Mouse (Mus musculus): Measurements from ENCODE around the gene Tatdn2. TPM values are rescaled to one million over a fixed set of nuclear protein-coding genes. Genes with fewer than 3 reads are reported as not detected.
"Not testable (repeated sequence)": the region's sequence is repeated elsewhere in the genome, so short reads cannot be mapped to it uniquely, and the experiment has no call there.

Gene Tatdn2
- total RNA-seq, 1 experiment from 2014 or later: 339 TPM

DNA sequence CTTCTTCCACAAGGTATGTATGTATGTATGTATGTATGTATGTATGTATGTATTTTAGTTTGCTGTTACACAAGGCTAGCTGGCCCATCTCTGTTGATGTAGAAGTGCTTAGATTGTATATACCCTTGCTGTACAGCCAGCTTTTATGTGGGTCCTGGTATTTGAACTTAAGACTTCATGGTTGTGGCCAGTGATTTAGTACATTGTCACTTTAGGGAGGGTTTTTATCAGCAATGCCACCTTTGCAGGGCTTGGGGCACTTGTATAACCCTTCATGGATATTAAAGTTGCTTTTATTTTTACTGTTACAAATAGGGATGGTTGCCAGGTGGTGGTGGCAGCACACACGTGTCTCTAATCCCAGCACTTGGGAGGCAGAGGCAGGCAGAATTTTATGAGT lies 1.6 kb upstream of the Tatdn2 start:
- ATAC-seq (replicated peaks; ENCODE audit: insufficient number of reproducible peaks, low FRiP score, low TSS enrichment, poor library complexity, severe bottlenecking): no peak

DNA sequence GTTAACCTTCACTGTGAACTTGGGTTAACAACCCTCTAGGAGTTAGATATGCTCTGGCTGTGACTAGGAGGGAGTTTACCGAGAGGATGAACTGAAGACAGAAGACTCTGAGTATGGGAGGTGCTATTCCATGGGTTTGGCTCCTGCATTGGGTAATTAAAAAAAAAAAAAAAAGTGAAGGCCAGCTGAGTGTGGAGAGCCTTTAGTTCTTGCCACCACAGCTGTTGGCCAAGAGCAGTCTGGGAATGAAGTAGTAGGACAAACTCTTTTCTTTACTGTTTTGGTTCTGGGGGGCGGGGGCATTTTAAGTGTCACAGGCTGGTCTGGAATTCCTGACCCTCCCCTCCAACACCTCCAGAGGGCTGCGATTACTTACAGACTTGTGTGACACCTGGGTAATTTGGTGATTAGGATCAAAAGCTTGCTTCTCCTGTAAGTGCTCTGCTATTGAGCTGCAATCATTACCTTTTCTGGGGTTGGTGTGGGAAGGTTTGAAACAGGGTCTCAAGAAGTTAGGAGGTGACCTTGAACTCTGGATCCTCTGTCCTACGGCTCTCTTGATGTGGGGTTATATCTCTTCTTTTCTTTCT lies 989 bp upstream of the Tatdn2 start:
- no peak for ATAC-seq (replicated peaks; ENCODE audit: insufficient number of reproducible peaks, low FRiP score, low TSS enrichment, poor library complexity, severe bottlenecking)

DNA sequence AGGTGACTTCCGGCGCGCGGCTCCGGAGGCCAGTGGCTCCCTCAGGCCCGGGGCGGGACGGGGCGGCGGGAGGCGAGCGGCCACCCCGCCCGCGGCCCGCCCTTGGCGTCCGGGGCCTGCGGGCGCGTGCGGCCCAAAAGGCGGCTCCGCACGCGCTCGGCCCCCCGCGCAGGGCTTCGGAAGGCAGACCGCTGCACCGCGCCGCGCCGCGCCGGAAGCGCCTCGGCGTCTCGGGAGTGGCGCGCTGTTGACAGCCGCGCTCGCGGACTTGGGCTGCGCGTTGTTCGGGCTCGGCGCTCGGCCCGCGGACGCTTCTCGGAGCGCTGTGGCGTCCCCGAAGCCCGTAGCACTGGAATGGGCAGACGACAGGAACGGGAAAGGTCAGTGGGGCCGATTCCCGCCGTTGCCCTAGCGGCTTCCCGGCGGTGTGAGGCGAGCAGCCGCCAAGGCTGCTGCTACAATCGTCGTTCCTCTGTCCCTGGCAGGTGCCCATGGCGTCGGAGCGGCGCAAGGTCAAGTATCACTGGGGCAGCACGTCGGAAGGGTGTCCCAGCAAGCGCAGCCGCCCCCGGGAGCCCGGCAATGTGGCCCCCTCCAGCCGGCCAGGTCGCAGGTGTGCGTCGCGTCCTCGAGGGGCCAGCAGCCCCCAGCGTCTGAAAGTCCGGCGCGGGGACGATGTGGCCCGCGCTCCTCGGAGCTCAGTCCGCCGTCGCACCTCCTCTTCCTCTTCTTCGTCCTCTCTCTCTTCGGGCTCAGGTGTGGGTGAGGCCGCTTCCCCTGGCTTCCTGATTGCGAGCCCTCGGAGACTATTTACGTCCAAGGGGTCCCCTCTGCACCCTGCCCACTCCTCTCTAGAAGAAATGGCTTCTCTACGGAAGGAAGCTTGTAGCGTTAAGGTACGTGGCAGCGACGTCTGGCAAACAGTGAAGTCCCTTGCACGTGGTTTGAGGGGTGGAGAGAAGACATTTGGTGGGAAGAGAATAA lies 664 bp downstream of the Tatdn2 start:
- no peak for ATAC-seq (replicated peaks; ENCODE audit: insufficient number of reproducible peaks, low FRiP score, low TSS enrichment, poor library complexity, severe bottlenecking)

DNA sequence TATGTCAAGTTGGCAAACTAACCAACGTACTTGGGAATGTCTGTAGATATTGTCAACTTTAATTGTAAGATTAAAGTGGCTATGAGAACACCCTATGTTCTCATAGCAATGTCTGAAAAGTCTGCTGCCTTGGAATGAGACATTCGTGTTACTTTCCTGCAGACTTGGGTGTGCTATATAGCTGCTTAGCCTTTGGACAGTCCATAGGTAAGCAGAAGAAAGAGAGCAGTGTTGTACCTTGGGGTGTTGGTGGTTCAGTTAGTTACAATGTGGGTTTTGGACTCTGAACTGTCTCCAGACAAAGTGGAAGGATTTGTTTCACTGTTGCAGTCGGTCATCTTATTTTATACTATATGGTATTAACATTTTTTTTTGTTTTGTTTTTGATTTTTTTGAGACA lies 15.9 kb downstream of the Tatdn2 start:
- ATAC-seq (replicated peaks; ENCODE audit: insufficient number of reproducible peaks, low FRiP score, low TSS enrichment, poor library complexity, severe bottlenecking): no peak

DNA sequence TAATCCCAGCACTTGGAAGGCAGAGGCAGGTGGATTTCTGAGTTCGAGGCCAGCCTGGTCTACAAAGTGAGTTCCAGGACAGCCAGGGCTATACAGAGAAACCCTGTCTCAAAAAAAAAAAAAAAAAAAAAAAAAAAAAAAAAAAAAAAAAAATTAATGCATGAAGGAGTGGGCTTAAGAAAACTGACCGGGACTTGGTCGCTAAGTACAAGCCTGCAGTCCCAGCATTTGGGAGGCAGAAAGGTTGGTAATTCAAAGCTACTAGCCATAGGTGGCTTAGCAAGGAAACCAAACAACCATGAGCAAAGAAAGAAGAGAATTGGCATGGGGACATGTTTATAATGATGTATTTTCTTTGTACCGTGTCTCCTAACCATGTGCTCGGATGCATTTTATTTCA lies 16.5 kb downstream of the Tatdn2 start:
- not testable (repeated sequence) for ATAC-seq (replicated peaks; ENCODE audit: insufficient number of reproducible peaks, low FRiP score, low TSS enrichment, poor library complexity, severe bottlenecking)

DNA sequence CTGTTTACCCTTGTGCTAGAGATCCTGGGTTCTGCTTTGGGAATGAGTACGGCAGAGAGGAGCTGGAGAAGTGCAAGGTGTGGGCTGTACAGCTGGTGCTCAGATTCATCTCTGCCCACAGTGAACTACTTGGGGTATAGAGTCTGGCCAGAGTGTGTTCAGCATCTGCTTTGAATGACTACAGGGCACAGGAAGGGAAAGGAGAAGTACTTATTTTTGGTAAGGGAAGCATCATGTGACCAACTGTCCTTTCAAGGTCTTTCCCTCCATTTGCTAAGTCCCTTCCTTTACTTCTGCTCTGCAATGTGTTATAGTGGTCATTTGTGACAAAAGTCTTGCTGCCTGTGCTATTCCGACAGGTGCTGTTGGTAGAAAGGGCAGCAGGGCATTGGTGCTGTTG lies 17.4 kb downstream of the Tatdn2 start:
- ATAC-seq (replicated peaks; ENCODE audit: insufficient number of reproducible peaks, low FRiP score, low TSS enrichment, poor library complexity, severe bottlenecking): peak; percentile 71

DNA sequence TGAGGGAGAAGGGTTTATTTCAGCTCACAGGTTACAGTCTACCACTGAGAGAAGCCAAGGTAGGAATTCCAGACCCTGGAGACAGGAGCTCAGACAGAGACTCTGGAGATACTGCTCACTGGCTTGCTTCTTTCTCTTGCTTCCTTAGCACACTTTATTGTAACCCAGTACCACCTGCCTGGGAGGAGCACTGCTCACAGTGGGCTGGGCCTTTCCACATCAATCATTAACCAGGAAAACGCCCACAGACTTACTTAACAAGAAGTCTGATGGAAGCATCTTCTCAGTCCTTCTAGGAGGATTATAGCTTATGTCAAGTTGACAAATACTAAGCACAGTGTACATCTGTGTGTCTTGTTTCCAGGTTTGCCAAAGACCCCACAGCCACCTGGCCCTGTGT lies 17.9 kb downstream of the Tatdn2 start:
- ATAC-seq (replicated peaks; ENCODE audit: insufficient number of reproducible peaks, low FRiP score, low TSS enrichment, poor library complexity, severe bottlenecking): no peak

DNA sequence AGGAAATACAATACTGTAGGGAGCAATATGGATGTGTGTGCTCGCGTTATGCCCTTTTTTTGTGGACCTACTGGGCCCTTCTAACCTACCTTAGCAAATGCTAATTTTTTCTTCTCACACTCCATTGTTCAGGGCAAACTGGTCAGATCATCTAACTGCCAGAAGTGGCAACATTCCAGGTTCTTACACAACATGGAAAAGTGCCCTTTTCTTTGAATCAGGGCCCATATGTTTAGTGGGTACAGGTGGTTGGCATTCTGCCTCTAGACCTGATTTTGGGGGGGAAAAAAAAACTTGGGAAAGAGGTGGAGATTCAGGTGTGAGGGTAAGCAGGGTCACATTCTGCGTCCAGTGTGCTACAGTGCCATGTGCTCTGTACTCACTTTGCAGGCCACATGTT lies 20.7 kb downstream of the Tatdn2 start:
- ATAC-seq (replicated peaks; ENCODE audit: insufficient number of reproducible peaks, low FRiP score, low TSS enrichment, poor library complexity, severe bottlenecking): no peak

DNA sequence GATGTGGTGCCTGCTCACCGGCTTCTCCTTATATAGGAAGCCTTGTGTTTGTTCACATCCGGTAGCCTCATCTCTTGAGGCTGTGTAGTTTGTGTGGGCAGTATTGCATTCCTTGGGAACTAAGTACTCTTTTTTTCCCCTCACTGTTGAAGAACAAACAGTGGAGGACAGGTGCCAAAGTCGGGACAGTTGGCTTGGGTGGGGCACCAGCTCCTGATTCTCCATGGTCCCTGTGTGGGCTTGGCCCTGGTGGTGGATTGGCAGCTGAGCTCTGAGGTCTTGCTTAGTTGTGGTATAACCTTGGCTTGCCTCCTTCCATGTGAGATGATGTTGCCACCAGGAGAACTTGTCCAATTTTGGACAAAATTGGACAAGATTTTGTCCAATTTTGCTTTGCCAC lies 23.0 kb downstream of the Tatdn2 start, which contains the start of gene Ghrl:
TSS of gene Ghrl (minus strand) at position 3 of the 400 bp plus-strand sequence.
- no peak for ATAC-seq (replicated peaks; ENCODE audit: insufficient number of reproducible peaks, low FRiP score, low TSS enrichment, poor library complexity, severe bottlenecking)

DNA sequence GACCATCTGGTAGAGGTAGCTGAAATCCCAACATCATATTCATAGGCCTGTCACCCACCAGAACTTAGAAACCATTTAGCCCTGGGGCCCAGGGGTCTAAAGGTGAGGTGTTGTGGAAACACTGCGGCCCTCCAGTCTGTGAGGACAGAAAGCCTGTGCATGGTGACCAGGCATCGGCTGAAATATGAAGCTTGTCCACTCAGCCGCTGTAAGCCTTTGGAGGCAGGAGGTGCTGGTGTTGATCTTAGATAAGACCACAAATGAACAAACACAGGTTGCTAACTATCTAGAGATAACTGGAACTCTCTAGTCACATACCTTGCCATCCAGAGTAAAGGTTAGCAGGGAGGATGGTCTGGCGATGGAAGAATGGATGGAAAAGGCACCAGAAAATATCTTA lies 24.2 kb downstream of the Tatdn2 start:
- ATAC-seq (replicated peaks; ENCODE audit: insufficient number of reproducible peaks, low FRiP score, low TSS enrichment, poor library complexity, severe bottlenecking): no peak

DNA sequence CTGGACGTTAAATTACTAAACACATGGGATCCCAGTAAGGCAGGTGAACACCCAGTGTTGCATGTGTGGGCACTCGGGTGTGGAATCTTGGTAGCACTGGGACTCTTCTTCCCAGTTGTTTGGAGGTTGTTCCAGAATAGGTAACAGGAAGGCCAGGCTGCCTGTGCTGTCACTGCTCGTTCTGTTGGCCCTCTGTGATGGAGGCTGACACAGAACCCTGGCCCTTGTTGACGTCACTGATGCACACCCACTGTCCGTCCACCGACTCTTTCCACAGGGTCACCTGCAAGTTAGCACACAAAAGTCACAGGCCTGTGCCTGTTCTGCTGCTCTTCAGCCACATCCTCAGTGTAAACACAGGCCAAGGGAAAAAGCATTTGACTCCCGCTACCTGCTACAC lies 31.3 kb downstream of the Tatdn2 start:
- no peak for ATAC-seq (replicated peaks; ENCODE audit: insufficient number of reproducible peaks, low FRiP score, low TSS enrichment, poor library complexity, severe bottlenecking)

DNA sequence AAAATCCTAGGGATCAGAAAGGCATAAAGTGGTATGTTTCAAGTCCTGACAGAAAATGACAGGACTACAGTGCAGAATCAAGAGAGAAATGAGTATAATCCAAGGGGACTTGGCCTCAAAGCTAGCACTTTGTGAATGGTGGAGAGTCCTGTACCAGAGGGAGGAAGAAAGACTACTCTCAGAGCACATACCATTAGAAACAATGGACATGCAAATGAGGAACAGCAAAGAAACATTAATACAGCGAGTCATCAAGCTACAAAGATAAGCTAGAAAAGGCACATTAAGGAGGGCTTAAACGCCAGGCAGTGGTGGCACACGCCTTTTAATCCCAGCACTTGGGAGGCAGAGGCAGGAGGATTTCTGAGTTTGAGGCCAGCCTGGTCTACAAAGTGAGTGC lies 34.4 kb downstream of the Tatdn2 start:
- no peak for ATAC-seq (replicated peaks; ENCODE audit: insufficient number of reproducible peaks, low FRiP score, low TSS enrichment, poor library complexity, severe bottlenecking)

DNA sequence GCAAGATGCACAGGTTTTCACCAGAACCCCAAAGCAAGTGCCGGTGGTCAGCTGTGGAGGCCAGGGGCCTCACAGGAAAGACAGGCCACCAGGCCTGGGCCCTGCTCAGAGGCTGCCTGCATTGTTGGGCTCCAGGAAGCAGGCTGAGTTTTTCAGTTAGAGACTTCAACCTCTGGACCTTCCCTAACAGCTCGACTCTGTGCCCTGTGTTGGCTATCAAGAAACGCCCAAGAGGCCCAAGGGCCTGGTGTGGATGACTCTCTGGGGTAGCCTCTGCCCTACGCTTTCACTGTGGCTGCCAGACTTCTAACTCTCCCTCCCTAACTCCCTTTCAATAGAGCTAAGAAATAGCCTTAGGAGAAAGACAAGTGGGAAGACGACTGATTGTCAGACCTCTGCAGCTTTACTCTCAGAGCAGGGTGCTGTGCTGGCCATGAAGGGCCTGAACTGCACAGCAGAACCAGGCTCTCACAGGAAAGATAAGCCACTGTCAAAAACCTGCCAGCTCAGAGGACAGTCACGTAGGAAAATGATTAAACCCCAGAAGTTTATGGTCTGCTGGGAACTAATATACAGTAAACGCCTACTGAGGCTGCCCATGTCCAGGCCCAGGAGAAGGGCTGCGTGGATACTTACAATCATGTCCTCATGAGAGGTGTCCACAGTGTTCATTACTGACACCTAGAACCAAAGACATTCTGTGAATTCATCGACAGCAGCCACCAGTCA lies 40.6 kb downstream of the Tatdn2 start:
- ATAC-seq (replicated peaks; ENCODE audit: insufficient number of reproducible peaks, low FRiP score, low TSS enrichment, poor library complexity, severe bottlenecking): no peak

DNA sequence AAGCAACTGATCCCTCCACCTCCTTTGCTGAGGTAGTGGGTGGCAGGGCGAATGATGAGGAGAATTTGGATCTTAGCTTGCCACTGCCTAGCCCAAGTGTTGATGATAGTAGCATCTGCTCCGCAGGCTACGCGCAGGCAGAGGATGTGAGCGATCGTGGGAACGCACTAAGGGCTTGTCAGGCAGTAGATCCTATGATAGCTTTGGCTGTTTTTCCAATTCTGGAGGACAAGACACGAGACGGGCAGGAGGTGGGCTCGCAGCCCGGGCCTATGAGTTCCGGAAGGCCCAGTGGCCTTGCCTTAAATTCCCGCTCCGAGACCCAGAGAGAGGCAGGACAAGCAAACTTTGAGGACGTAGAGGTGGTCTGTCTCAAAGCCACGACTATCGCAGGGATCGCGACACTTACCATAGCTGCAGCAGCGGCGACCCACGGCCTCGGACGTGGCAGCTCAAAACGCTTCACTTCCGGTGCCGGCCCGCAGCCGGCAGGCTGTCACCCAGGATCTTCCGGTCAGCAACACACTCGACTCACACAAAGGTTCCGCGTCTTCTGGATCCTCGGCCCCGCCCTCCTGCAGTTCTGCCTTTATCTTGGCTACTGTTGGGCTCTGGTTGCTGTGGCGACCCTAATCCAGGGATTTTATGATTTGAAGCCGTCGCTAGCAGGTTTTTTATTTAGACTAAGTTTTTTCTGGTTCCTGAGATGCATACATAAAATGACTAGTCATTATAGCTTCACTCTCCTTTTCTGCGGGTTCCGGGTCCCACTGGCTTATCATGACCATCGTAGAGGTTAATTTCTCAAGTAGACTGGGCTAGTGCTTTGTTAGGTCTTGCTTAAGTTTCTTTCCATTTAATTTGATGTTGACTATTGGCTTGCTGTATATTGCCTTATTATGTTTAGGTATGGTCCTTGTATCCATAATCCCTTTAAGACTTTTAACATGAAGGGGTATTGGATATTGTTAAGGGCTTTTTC lies 43.7 kb downstream of the Tatdn2 start, which contains the start of gene Sec13:
TSS of gene Sec13 (minus strand) at position 508 of the 982 bp plus-strand sequence.
- peak; percentile 92 for ATAC-seq (replicated peaks; ENCODE audit: insufficient number of reproducible peaks, low FRiP score, low TSS enrichment, poor library complexity, severe bottlenecking)

DNA sequence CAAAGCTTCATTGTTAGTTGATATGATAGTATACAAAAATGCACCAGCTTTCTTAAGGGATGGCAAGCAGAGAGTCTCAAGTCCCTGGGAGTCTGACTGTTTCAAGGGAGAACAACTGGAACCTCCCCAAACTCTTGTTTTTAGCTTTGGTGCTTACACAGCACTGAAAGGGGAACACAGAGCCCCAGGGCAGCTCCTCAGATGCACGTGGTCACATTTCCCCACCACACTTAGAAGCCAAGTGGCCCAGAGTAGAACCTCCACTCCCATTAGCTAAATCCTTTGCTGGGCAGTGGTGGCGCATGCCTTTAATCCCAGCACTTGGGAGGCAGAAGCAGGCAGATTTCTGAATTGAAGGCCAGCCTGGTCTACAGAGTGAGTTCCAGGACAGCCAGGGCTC lies 44.6 kb downstream of the Tatdn2 start:
- no peak for ATAC-seq (replicated peaks; ENCODE audit: insufficient number of reproducible peaks, low FRiP score, low TSS enrichment, poor library complexity, severe bottlenecking)

DNA sequence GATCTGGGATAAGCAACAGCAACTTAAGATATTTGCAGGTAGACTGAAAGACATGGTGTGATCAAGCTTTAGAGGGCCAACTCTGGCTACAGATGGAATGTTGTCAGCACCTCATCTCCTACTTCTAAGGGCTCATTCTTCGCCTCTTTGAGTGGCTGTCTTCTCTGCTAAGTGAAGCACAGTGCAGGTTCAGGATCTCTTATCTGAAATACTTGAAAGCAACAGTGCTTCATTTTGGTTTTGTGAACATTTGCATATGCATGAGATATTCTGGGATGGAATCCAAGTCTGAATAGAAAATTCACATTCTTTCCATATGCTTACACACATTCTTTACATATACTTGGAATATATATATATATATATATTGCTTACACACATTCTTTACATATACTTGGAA lies 45.5 kb downstream of the Tatdn2 start:
- ATAC-seq (replicated peaks; ENCODE audit: insufficient number of reproducible peaks, low FRiP score, low TSS enrichment, poor library complexity, severe bottlenecking): no peak

DNA sequence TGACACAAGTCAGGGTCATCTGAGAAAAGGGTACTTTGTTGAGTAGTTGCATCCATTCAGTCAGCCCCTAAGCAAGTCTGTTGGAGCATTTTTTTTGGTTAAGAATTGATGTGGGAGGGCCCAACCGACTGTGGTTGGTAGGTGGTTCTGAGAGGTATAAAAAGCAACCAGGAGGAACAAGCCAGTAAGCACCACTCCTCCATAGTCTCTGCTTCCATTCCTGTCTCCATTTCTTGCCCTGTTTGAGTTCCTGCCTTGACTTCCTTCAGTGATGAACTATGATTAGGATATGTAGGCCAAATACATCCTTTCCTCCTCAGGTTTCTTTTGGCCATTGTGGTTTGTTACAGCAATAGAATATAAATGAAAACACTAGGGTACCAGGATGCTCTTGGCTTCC lies 46.3 kb downstream of the Tatdn2 start:
- ATAC-seq (replicated peaks; ENCODE audit: insufficient number of reproducible peaks, low FRiP score, low TSS enrichment, poor library complexity, severe bottlenecking): no peak

DNA sequence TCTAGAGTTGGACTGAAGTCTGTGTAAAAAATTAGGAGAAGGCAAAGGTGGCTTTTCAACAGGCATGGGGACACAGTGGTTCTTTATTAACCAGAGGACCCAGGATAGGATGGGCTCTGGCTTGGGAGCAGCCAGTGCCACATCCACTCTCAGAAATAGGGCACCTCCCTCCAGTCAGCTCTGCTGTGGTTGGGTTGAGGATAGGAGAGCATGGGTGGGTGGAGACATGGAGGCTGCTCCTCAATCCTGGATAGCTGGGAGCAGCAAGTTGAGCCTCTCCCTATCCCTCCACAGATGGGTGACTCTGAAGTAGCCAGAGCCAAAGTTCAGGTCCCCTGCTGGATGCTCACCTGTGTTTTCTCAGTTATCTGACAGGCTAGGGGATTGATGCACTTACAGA lies 48.3 kb downstream of the Tatdn2 start:
- ATAC-seq (replicated peaks; ENCODE audit: insufficient number of reproducible peaks, low FRiP score, low TSS enrichment, poor library complexity, severe bottlenecking): no peak

All from monocyte, adult 5-6 weeks (primary cell).